Mouse (Mus musculus): ENCODE data around the gene Prcp.

Gene Prcp

GRCm38 (mm10) chr7:92874116-92874675, at the start of gene Prcp, which contains the start of gene Ddias:
Gene Prcp (plus strand): TSS chr7:92874470.
Gene Ddias (minus strand): TSS chr7:92874247.
- DNase-seq (ENCODE audit: low read depth): peak; percentile 96

GRCm38 (mm10) chr7:92826248-92826647, 48.0 kb upstream of the Prcp start:
- DNase-seq (ENCODE audit: low read depth): peak; percentile 32

GRCm38 (mm10) chr7:92827981-92828380, 46.3 kb upstream of the Prcp start:
- DNase-seq (ENCODE audit: low read depth): peak; percentile 16

- DNase-seq (ENCODE audit: low read depth): peak; percentile 70
These were observed 41.9 kb upstream of the Prcp start for GRCm38 (mm10) chr7:92832395-92832794.

GRCm38 (mm10) chr7:92834391-92834790, 39.9 kb upstream of the Prcp start:
- no peak for DNase-seq (ENCODE audit: low read depth)

GRCm38 (mm10) chr7:92836447-92836846, 37.8 kb upstream of the Prcp start:
- DNase-seq (ENCODE audit: low read depth): no peak

GRCm38 (mm10) chr7:92837226-92837625, 37.0 kb upstream of the Prcp start:
- peak; percentile 19 for DNase-seq (ENCODE audit: low read depth)

GRCm38 (mm10) chr7:92837907-92838306, 36.4 kb upstream of the Prcp start:
- DNase-seq (ENCODE audit: low read depth): peak; percentile 65

GRCm38 (mm10) chr7:92842254-92842653, 32.0 kb upstream of the Prcp start:
- DNase-seq (ENCODE audit: low read depth): no peak

- DNase-seq (ENCODE audit: low read depth): no peak
These were observed 26.0 kb upstream of the Prcp start for GRCm38 (mm10) chr7:92848246-92848645.

- DNase-seq (ENCODE audit: low read depth): peak; percentile 86
These were observed 7.7 kb upstream of the Prcp start for GRCm38 (mm10) chr7:92866526-92866925.

GRCm38 (mm10) chr7:92870161-92870560, 4.1 kb upstream of the Prcp start:
- peak; percentile 66 for DNase-seq (ENCODE audit: low read depth)

GRCm38 (mm10) chr7:92871596-92871995, 2.7 kb upstream of the Prcp start:
- no peak for DNase-seq (ENCODE audit: low read depth)

- DNase-seq (ENCODE audit: low read depth): peak; percentile 93
These were observed 615 bp downstream of the Prcp start for GRCm38 (mm10) chr7:92874761-92875408.

GRCm38 (mm10) chr7:92876066-92876465, 1.8 kb downstream of the Prcp start:
- DNase-seq (ENCODE audit: low read depth): peak; percentile 78

- DNase-seq (ENCODE audit: low read depth): peak; percentile 39
These were observed 2.3 kb downstream of the Prcp start for GRCm38 (mm10) chr7:92876538-92876937.

GRCm38 (mm10) chr7:92878575-92879285, 4.5 kb downstream of the Prcp start:
- no peak for DNase-seq (ENCODE audit: low read depth)

- DNase-seq (ENCODE audit: low read depth): no peak
These were observed 9.8 kb downstream of the Prcp start for GRCm38 (mm10) chr7:92883850-92884716.

GRCm38 (mm10) chr7:92884998-92885660, 10.9 kb downstream of the Prcp start:
- DNase-seq (ENCODE audit: low read depth): no peak

- no peak for DNase-seq (ENCODE audit: low read depth)
These were observed 12.5 kb downstream of the Prcp start for GRCm38 (mm10) chr7:92886801-92887200.

- DNase-seq (ENCODE audit: low read depth): no peak
These were observed 13.0 kb downstream of the Prcp start for GRCm38 (mm10) chr7:92887230-92887629.

GRCm38 (mm10) chr7:92890211-92890610, 15.9 kb downstream of the Prcp start:
- no peak for DNase-seq (ENCODE audit: low read depth)
